10 mouse cellular contexts compared by ENCODE assay signal in genomic region chr4:57867454-57867853, GRCm38 (mm10). TPM values are rescaled to one million over a fixed set of nuclear protein-coding genes. Genes with fewer than 3 reads are reported as not detected.
DNase-seq lines count a peak whose midpoint lies in the region; ATAC-seq and TF ChIP-seq lines count a peak whose summit lies in the region.
"Had no signal": no experiment of that assay in that cellular context is flagged by ENCODE, and none has a peak within 500 bp of the region (broad histone marks: within the 10 kb centered on the region; RNA-seq: fewer than 3 reads in every experiment).

No protein-coding gene starts in this region.

- no peaks in the 10 kb centered on the region for H3K27me3 ChIP-seq in lung, embryonic 15.5 days
- no peaks in the 10 kb centered on the region for H3K27me3 ChIP-seq in E14TG2a.4 (ENCODE audit: insufficient read depth, low read length)
- H3K27me3 ChIP-seq in splenic B cell, adult 2 months (ENCODE audit: control insufficient read depth, insufficient read depth, low read length, poor library complexity, severe bottlenecking): no peaks in the 10 kb centered on the region
- H3K27me3 ChIP-seq: megakaryocyte, embryonic 14.5 days had no signal

- no peak overlapping the region for H3K9ac ChIP-seq in lung, embryonic 15.5 days

- ATAC-seq in lung, embryonic 15.5 days (ENCODE audit: borderline replicate concordance, extremely low read depth, low FRiP score, low TSS enrichment): peak; percentile 52; the same call in 1 of the 2 replicates

- intact Hi-C loops in left cerebral cortex, postnatal 36 days (cut with DNase I): no loop called here

- WGBS in lung, embryonic 15.5 days: 43% methylated on average over 10 of the region's 10 CpGs

- H3K27ac ChIP-seq in lung, embryonic 15.5 days: 0 out of 2 replicates have a peak overlapping the region, but pooled peaks have one; percentile 0

- no peaks in the 10 kb centered on the region for H3K9me3 ChIP-seq in lung, embryonic 15.5 days
- peaks cover 50% of the 10 kb centered on the region for H3K9me3 ChIP-seq in E14TG2a.4 (ENCODE audit: low read length)
- H3K9me3 ChIP-seq: megakaryocyte, embryonic 14.5 days had no signal

- TF ChIP-seq CTCF in E14TG2a.4 (conservative IDR thresholded peaks at IDR 0.05; ENCODE audit: low read length): no peak

- no peak overlapping the region for H3K4me2 ChIP-seq in lung, embryonic 15.5 days

- DNase-seq in lung, postnatal 25 days (ENCODE audit: low spot score): no peak
- peak; percentile 43 for DNase-seq in brain, adult 2 months (ENCODE audit: low read depth, low spot score)
- peak; percentile 83 for DNase-seq in splenic B cell, adult 2 months (ENCODE audit: low read depth, low spot score)
- DNase-seq in left cerebral cortex, postnatal 36 days (ENCODE audit: low spot score in 2 of 2): no peak
- no peak for DNase-seq in right cerebral cortex, postnatal 14 days
- DNase-seq: gastrocnemius, postnatal 25 days; kidney, adult 11 months had no signal

- peaks cover 23% of the 10 kb centered on the region for H3K4me1 ChIP-seq in lung, embryonic 15.5 days
- peaks cover 24% of the 10 kb centered on the region for H3K4me1 ChIP-seq in E14TG2a.4 (replicated peaks; ENCODE audit: low read depth, low read length)
- H3K4me1 ChIP-seq: megakaryocyte, embryonic 14.5 days had no signal

- H3K4me3 ChIP-seq in lung, embryonic 15.5 days: no peak overlapping the region
- H3K4me3 ChIP-seq in E14TG2a.4 (replicated peaks; ENCODE audit: low read length): 0 out of 2 replicates have a peak overlapping the region, but pooled peaks have one; percentile 0
- H3K4me3 ChIP-seq: megakaryocyte, embryonic 14.5 days had no signal

- peaks cover 4% of the 10 kb centered on the region; the same call in 1 of the 2 replicates for H3K36me3 ChIP-seq in lung, embryonic 15.5 days
- peaks cover 33% of the 10 kb centered on the region for H3K36me3 ChIP-seq in E14TG2a.4 (ENCODE audit: insufficient read depth, low read length)
- H3K36me3 ChIP-seq in splenic B cell, adult 2 months (ENCODE audit: control insufficient read depth, insufficient read depth, low read length, poor library complexity, severe bottlenecking): no peaks in the 10 kb centered on the region

RNA-seq across cellular contexts. Expression of gene D630039A03Rik, which starts 48.6 kb away (rescaled TPM):
- 2.7 and 3.0 TPM in 2 replicates for polyA plus RNA-seq in lung, embryonic 15.5 days (2015; fragmentation: Nextera tagmentation; extraction: Ambion mirVana)
- total RNA-seq in left cerebral cortex, postnatal 36 days (2021): under 1 TPM; 0.15 to 0.18 TPM
- total RNA-seq: gastrocnemius, postnatal 25 days had no signal

Comparison
In these comparisons a context has a peak if more than half of its experiments do, and no peak if none do; other contexts are left out.
1. DNase-seq: peak in brain, adult 2 months (single experiment) and splenic B cell, adult 2 months (single experiment); none in lung, postnatal 25 days (single experiment), left cerebral cortex, postnatal 36 days (0 of 2) and right cerebral cortex, postnatal 14 days (single experiment).